25 mouse cellular contexts compared by ENCODE assay signal in genomic region chr5:117530991-117531390, GRCm38 (mm10).
DNase-seq lines count a peak whose midpoint lies in the region; ATAC-seq and TF ChIP-seq lines count a peak whose summit lies in the region.
"Had no signal": no experiment of that assay in that cellular context is flagged by ENCODE, and none has a peak within 500 bp of the region (broad histone marks: within the 10 kb centered on the region; RNA-seq: fewer than 3 reads in every experiment).

No protein-coding gene starts in this region.

- WGBS in hindbrain, postnatal 0 days = 41% methylated on average over 6 of the region's 6 CpGs
- 67% methylated on average over 6 of the region's 6 CpGs for WGBS in hindbrain, embryonic 12.5 days
- 21% methylated on average over 6 of the region's 6 CpGs for WGBS in kidney, postnatal 0 days
- 61% methylated on average over 6 of the region's 6 CpGs for WGBS in limb, embryonic 10.5 days

- H3K9ac ChIP-seq in hindbrain, postnatal 0 days (replicated peaks; ENCODE audit: low read length) = no peak overlapping the region
- H3K9ac ChIP-seq in hindbrain, embryonic 12.5 days = no peak overlapping the region
- H3K9ac ChIP-seq in kidney, postnatal 0 days (ENCODE audit: low read depth, low read length) = no peak overlapping the region
- H3K9ac ChIP-seq: embryonic facial prominence, embryonic 12.5 days; embryonic facial prominence, embryonic 15.5 days; heart, embryonic 13.5 days had no signal

- H3K36me3 ChIP-seq in hindbrain, postnatal 0 days (ENCODE audit: insufficient read depth, low read length) = no peaks in the 10 kb centered on the region
- H3K36me3 ChIP-seq in hindbrain, embryonic 12.5 days = no peaks in the 10 kb centered on the region
- H3K36me3 ChIP-seq in kidney, postnatal 0 days (ENCODE audit: insufficient read depth, low read length) = no peaks in the 10 kb centered on the region
- no peaks in the 10 kb centered on the region for H3K36me3 ChIP-seq in limb, embryonic 10.5 days
- H3K36me3 ChIP-seq: embryonic facial prominence, embryonic 12.5 days; embryonic facial prominence, embryonic 15.5 days; heart, embryonic 10.5 days; heart, embryonic 13.5 days had no signal

- TF ChIP-seq CTCF in hindbrain, postnatal 0 days (IDR thresholded peaks at IDR 0.05; ENCODE audit: low read depth) = no peak
- no peak for TF ChIP-seq CTCF in kidney, postnatal 0 days (IDR thresholded peaks at IDR 0.05; ENCODE audit: low read depth)

- H3K4me3 ChIP-seq in hindbrain, postnatal 0 days (ENCODE audit: low read length) = no peak overlapping the region
- H3K4me3 ChIP-seq in hindbrain, embryonic 12.5 days = no peak overlapping the region
- no peak overlapping the region for H3K4me3 ChIP-seq in kidney, postnatal 0 days (replicated peaks; ENCODE audit: low read depth, low read length)
- no peak overlapping the region for H3K4me3 ChIP-seq in limb, embryonic 10.5 days
- H3K4me3 ChIP-seq: embryonic facial prominence, embryonic 12.5 days; embryonic facial prominence, embryonic 15.5 days; heart, adult 2 months; heart, embryonic 10.5 days; heart, embryonic 13.5 days had no signal

- no peak overlapping the region for H3K4me2 ChIP-seq in hindbrain, postnatal 0 days (ENCODE audit: low read depth, low read length)
- no peak overlapping the region for H3K4me2 ChIP-seq in hindbrain, embryonic 12.5 days (replicated peaks)
- H3K4me2 ChIP-seq in kidney, postnatal 0 days (ENCODE audit: low read length) = no peak overlapping the region
- H3K4me2 ChIP-seq: embryonic facial prominence, embryonic 12.5 days; embryonic facial prominence, embryonic 15.5 days; heart, embryonic 13.5 days had no signal

- H3K4me1 ChIP-seq in hindbrain, postnatal 0 days (ENCODE audit: insufficient read depth, low read length) = 0 out of 2 replicates have a peak, but pooled peaks cover 4% of the 10 kb centered on the region
- H3K4me1 ChIP-seq in hindbrain, embryonic 12.5 days = peaks cover 14% of the 10 kb centered on the region
- peaks cover 5% of the 10 kb centered on the region; the same call in 1 of the 2 replicates for H3K4me1 ChIP-seq in kidney, postnatal 0 days (replicated peaks; ENCODE audit: insufficient read depth, low read length)
- peaks cover 24% of the 10 kb centered on the region for H3K4me1 ChIP-seq in limb, embryonic 10.5 days

- DNase-seq in hindbrain, postnatal 0 days (ENCODE audit: low spot score) = peak; percentile 13
- DNase-seq in kidney, postnatal 0 days (ENCODE audit: low spot score) = peak; percentile 52
- no peak for DNase-seq in kidney, postnatal 14 days
- peak; percentile 63 for DNase-seq in Muller cell, postnatal 12 days (ENCODE audit: inconsistent ontology term)
- peak; percentile 40 for DNase-seq in brain, adult 2 months (ENCODE audit: low read depth, low spot score)
- DNase-seq in limb, embryonic 10.5 days (ENCODE audit: low spot score) = no peak
- DNase-seq: adrenal gland, adult 8-10 months; adrenal gland, postnatal 25 days; cerebellum, adult 11 months; cerebellum, adult 2 months; cerebellum, adult 9-11 months; cerebellum, postnatal 25 days; gastrocnemius, postnatal 10 days; gastrocnemius, postnatal 36 days; heart, adult 2 months; heart, postnatal 14 days; heart, postnatal 4 days had no signal

- ATAC-seq in hindbrain, postnatal 0 days = no peak
- no peak for ATAC-seq in hindbrain, embryonic 12.5 days (ENCODE audit: low FRiP score)
- no peak for ATAC-seq in kidney, postnatal 0 days (replicated peaks; ENCODE audit: low FRiP score, low read depth)
- ATAC-seq: activated CD4-positive, CD25-positive, alpha-beta regulatory T cell, adult 4 months; CD4-positive, CD25-positive, alpha-beta regulatory T cell, adult 4 months; forebrain, embryonic 16.5 days had no signal

- no peak overlapping the region for H3K27ac ChIP-seq in hindbrain, postnatal 0 days
- no peak overlapping the region for H3K27ac ChIP-seq in hindbrain, embryonic 12.5 days
- no peak overlapping the region for H3K27ac ChIP-seq in kidney, postnatal 0 days
- no peak overlapping the region for H3K27ac ChIP-seq in limb, embryonic 10.5 days
- H3K27ac ChIP-seq: embryonic facial prominence, embryonic 12.5 days; embryonic facial prominence, embryonic 15.5 days; heart, adult 2 months; heart, embryonic 10.5 days; heart, embryonic 13.5 days had no signal

- H3K27me3 ChIP-seq in hindbrain, postnatal 0 days (ENCODE audit: insufficient read depth, low read length) = no peaks in the 10 kb centered on the region
- H3K27me3 ChIP-seq in hindbrain, embryonic 12.5 days = peaks cover 37% of the 10 kb centered on the region
- H3K27me3 ChIP-seq in kidney, postnatal 0 days (ENCODE audit: insufficient read depth, low read length) = peaks cover 6% of the 10 kb centered on the region; the same call in 1 of the 2 replicates
- peaks cover 33% of the 10 kb centered on the region for H3K27me3 ChIP-seq in limb, embryonic 10.5 days (ENCODE audit: low read depth, poor library complexity, severe bottlenecking)

- no peaks in the 10 kb centered on the region for H3K9me3 ChIP-seq in hindbrain, postnatal 0 days (ENCODE audit: low read length)
- H3K9me3 ChIP-seq in hindbrain, embryonic 12.5 days (replicated peaks) = no peaks in the 10 kb centered on the region
- no peaks in the 10 kb centered on the region for H3K9me3 ChIP-seq in kidney, postnatal 0 days (replicated peaks; ENCODE audit: low read length)
- H3K9me3 ChIP-seq in limb, embryonic 10.5 days (replicated peaks) = no peaks in the 10 kb centered on the region
- H3K9me3 ChIP-seq: embryonic facial prominence, embryonic 12.5 days; embryonic facial prominence, embryonic 15.5 days; heart, embryonic 10.5 days; heart, embryonic 13.5 days had no signal

Comparison
In these comparisons a context has a peak if more than half of its experiments do, and no peak if none do; other contexts are left out.
1. DNase-seq: peak in hindbrain, postnatal 0 days (single experiment), kidney, postnatal 0 days (single experiment), Muller cell, postnatal 12 days (single experiment) and brain, adult 2 months (single experiment); none in kidney, postnatal 14 days (single experiment) and limb, embryonic 10.5 days (single experiment).